Mouse (Mus musculus) ES-E14 (cell line): Measurements from ENCODE around the gene Tbx19. TPM values are rescaled to one million over a fixed set of nuclear protein-coding genes. Genes with fewer than 3 reads are reported as not detected.

Experiments used
- DNase-seq: peaks from one replicate; pipeline ENCODE4 v3.0.0-alpha.2; 2013; ENCODE audit warnings: low read depth, low spot score
- H3K27ac ChIP-seq: 2 replicates; pipeline ENCODE4 v1.5.1; 2012; ENCODE audit warnings: low read depth, mild to moderate bottlenecking, low read length, moderate library complexity, mixed read lengths; ENCODE audit not compliant: poor library complexity, insufficient read depth, severe bottlenecking
- H3K36me3 ChIP-seq: 2 replicates; pipeline ENCODE4 v1.6.1; 2012; ENCODE audit warnings: mild to moderate bottlenecking, low read length, moderate library complexity, mixed read lengths; ENCODE audit not compliant: control insufficient read depth, poor library complexity, insufficient read depth, severe bottlenecking
- H3K4me1 ChIP-seq, 2 experiments: fragments of 150-350 bp in 1 of 2; sonication (generic) in 1 of 2; 2 replicates each; pipeline ENCODE4 v1.6.1; 2012; ENCODE audit warnings: low read length in 2 of 2, mild to moderate bottlenecking in 1 of 2, mixed read lengths in 1 of 2; ENCODE audit not compliant: control insufficient read depth in 2 of 2, insufficient read depth in 2 of 2, poor library complexity in 1 of 2
- H3K4me3 ChIP-seq, 2 experiments: fragments of 150-350 bp in 1 of 2; sonication (generic) in 1 of 2; 2 replicates each; pipeline ENCODE4 v1.5.1; 2012; ENCODE audit warnings: low read length in 2 of 2, low read depth in 1 of 2, mild to moderate bottlenecking in 1 of 2, mixed read lengths in 1 of 2; ENCODE audit not compliant: insufficient read depth in 1 of 2, poor library complexity in 1 of 2, severe bottlenecking in 1 of 2
- H3K9ac ChIP-seq: 2 replicates; pipeline ENCODE4 v1.6.1; 2012; ENCODE audit warnings: low read depth, mild to moderate bottlenecking, low read length, mixed read lengths; ENCODE audit not compliant: poor library complexity, insufficient read depth, severe bottlenecking
- H3K9me3 ChIP-seq: fragments of 150-350 bp; sonication (generic); 2 replicates; pipeline ENCODE4 v1.6.1; 2012; ENCODE audit warnings: low read depth, mild to moderate bottlenecking, low read length; ENCODE audit not compliant: control insufficient read depth, insufficient read depth
- CHD2 ChIP-seq: IDR thresholded peaks from 2 replicates; pipeline ENCODE4 v1.6.1; 2014; ENCODE audit warnings: mild to moderate bottlenecking, low read depth, low read length, inconsistent platforms
- HCFC1 ChIP-seq: IDR thresholded peaks from 2 replicates; pipeline ENCODE4 v1.6.1; 2012; ENCODE audit warnings: low read length, inconsistent platforms, borderline replicate concordance; ENCODE audit not compliant: insufficient read depth
- MAFK ChIP-seq: IDR thresholded peaks from 2 replicates; pipeline ENCODE4 v1.6.1; 2014; ENCODE audit warnings: mild to moderate bottlenecking, low read depth, low read length, inconsistent platforms; ENCODE audit not compliant: insufficient read depth
- ZC3H11A ChIP-seq: IDR thresholded peaks from 2 replicates; pipeline ENCODE4 v1.6.1; 2012; ENCODE audit warnings: low read depth, mild to moderate bottlenecking, inconsistent platforms, low read length, borderline replicate concordance
- ZNF384 ChIP-seq: IDR thresholded peaks from 2 replicates; pipeline ENCODE4 v1.6.1; 2012; ENCODE audit warnings: low read depth, low read length, inconsistent platforms
- in situ Hi-C, 2 experiments: fragments of 600-800 bp; cut with MboI; formaldehyde crosslinking; loops; one replicate each; pipeline ENCODE4 v1.15.1; 2025; ENCODE audit warnings: low sequenced_read_pairs in 2 of 2, inconsistent platforms in 1 of 2; ENCODE audit not compliant: unreplicated experiment in 2 of 2
- total RNA-seq: library from RNA; depleted of rRNA; stranded (reverse); fragments of 300-350 nt; gene quantifications from 2 replicates; pipeline ENCODE4 v1.2.3, GENCODE M21; 2012; rRNA removed

Tbx19 gene
- total RNA-seq, result not detected in 2 replicates

DNA sequence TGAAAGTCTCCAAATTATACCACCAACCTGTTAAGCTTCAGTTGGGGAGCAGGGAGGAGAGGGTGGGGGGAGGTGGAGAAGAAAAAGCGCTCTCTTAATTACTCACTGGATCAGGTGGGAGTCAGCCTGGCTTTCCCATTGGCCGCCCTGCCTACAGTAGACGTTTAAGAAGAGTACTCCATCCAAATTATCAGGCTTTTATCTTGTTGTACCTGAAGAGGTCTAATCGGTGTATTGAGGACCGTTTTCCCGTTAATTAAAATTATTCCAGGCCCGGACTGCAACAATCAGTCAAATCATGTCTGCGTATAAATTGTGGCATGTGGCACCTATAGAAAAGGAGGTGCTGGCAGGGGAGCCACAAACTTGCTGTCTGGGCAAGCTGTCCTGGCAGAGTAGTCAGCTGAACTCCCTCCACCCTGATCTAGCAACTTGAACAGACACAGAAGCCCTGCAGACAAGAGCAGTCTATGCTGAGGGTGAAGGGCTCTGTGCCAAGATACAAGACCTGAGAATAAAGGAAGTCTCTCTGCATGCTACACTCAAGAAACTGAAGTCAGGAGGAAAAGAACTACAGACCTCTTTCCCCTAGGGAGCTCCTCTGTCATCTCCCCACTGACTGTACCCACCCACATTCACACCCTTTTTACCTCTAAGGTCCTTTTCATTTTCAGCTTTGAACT lies at the start of gene Tbx19:
TSS of gene Tbx19 (minus strand) at position 51 of the 683 bp plus-strand sequence.
- Histone ChIP-seq H3K4me3 (no peak within 1 kb of the TSS), H3K27ac (no peak within 1 kb of the TSS), H3K36me3 (no peaks in the 10 kb centered on the region), H3K4me1 (no peaks in the 10 kb centered on the region), H3K9me3 (no peaks in the 10 kb centered on the region), H3K9ac (no peak within 1 kb of the TSS)
- no peak for DNase-seq
- in situ Hi-C loops, result no loop called here
- TF ChIP-seq ZNF384, result no peak
- TF ChIP-seq CHD2, result no peak
- TF ChIP-seq MAFK, result no peak

DNA sequence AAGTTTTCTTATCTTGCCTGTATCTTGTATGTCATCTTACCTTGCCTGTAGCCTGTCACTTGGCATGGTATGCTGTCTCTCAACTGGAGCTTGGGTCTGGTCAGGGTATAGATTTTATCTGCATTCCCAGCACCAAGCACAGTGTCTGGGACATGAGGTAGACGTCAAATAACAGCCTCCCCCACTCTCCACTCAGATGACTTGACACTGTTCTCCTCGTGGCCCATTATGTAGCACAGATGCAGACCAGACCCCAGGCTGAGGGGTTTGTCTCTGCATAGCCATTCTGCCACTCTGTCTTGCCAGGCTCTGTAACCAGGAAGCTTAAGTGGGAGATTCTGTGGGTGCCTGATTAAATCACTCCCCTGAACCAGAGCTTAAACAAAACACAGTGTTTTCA lies 45.0 kb upstream of the Tbx19 start:
- no peaks in the 10 kb centered on the region for H3K9me3 ChIP-seq
- H3K4me3 ChIP-seq, result no peak overlapping the region
- H3K4me1 ChIP-seq, result no peaks in the 10 kb centered on the region
- no peak for TF ChIP-seq ZNF384
- no peak for TF ChIP-seq ZC3H11A
- no peak for TF ChIP-seq HCFC1
- no peak for TF ChIP-seq MAFK
- TF ChIP-seq CHD2, result no peak
- no peak overlapping the region for H3K27ac ChIP-seq
- no peak for DNase-seq
- no peaks in the 10 kb centered on the region for H3K36me3 ChIP-seq
- in situ Hi-C loops, result no loop called here
- H3K9ac ChIP-seq, result no peak overlapping the region

DNA sequence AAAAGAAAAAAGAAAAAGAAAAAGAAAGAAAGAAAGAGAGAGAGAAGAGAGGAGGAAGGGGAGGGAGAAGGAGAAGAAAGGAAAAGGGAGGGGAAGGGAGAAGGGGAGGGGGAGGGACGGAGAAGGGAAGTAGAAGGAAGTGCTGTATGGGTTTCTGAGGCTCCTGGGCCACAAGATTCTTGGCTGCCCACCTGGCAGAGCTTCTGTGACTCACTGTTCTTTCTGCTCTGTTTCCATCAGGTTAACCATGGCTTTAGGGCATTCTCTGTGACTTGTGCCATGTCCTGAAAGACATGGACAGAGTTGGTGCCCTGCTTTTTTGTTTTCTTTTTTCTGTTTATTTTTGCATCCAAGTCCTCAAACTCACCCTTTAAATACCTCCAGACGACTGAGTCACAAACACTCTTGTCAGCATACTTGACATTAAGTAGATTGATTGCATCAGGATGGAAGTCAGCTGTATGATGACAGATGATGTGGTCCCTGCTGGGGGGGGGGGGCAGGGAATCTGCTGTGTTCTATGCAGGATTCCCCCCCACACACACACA lies 43.0 kb upstream of the Tbx19 start:
- no peaks in the 10 kb centered on the region for H3K9me3 ChIP-seq
- H3K4me3 ChIP-seq, result no peak overlapping the region
- TF ChIP-seq MAFK (no peak), ZC3H11A (no peak), ZNF384 (no peak), HCFC1 (no peak), CHD2 (no peak)
- H3K36me3 ChIP-seq, result no peaks in the 10 kb centered on the region
- H3K9ac ChIP-seq, result no peak overlapping the region
- in situ Hi-C loops, result no loop called here
- no peak overlapping the region for H3K27ac ChIP-seq
- H3K4me1 ChIP-seq, result peaks cover 0 to 2% of the 10 kb centered on the region in 2 experiments; a peak in 1 of 4 replicates
- DNase-seq, result no peak

DNA sequence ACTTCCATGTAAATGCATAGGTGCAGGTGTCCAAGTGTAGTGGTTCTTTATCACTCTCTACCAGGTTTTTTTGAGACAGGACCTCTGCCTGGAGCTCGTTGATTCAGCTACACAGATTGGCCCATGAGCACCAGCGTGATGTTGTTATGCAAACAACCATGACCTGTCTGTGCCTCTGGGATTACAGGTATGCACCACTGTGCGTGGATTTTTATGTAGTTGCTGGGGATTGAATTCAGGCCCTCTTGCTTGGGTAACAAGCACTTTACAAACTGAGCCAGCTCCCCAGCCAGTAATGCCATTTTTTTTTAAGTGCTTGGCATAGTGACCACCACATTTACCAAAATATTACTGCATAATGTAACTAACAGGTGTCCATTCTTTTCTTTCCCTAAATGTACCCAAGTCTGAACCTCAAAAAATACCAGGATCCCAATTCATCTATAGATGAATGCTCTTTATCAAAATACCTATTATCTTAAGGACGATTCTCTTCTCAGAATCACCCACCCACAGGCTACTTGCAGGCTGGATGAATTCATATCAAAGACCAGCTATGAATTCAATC lies 41.0 kb upstream of the Tbx19 start:
- DNase-seq, result no peak
- peaks cover 0 to 4% of the 10 kb centered on the region in 2 experiments; a peak in 2 of 4 replicates for H3K4me1 ChIP-seq
- H3K4me3 ChIP-seq, result no peak overlapping the region
- in situ Hi-C loops, result no loop called here
- no peak overlapping the region for H3K9ac ChIP-seq
- TF ChIP-seq HCFC1 (no peak), MAFK (no peak), ZNF384 (no peak), ZC3H11A (no peak), CHD2 (no peak)
- no peaks in the 10 kb centered on the region for H3K36me3 ChIP-seq
- H3K9me3 ChIP-seq, result no peaks in the 10 kb centered on the region
- H3K27ac ChIP-seq, result no peak overlapping the region

DNA sequence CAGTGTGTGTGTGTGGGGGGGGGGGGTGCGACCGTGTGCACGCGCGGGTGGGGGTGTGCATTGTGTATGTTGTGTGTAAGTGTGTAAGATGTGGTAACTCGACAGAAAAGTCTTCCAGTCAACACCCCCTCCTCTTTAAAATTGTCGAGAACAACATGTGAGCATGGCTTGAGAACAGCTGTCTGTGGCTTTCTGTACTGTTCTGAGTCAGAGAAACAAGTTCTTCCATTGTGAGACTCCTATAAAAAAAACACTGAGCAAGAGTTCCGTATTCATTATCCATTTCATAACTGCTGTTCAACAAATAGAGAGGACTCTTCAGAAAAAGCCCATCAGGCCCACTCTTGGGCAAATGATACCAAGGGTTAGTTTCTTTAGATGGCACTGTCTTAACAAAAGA lies 40.2 kb upstream of the Tbx19 start:
- no peaks in the 10 kb centered on the region for H3K36me3 ChIP-seq
- TF ChIP-seq MAFK, result no peak
- no peak for TF ChIP-seq HCFC1
- TF ChIP-seq CHD2, result no peak
- no peak for TF ChIP-seq ZNF384
- no peak for TF ChIP-seq ZC3H11A
- no peaks in the 10 kb centered on the region for H3K9me3 ChIP-seq
- no peak overlapping the region for H3K27ac ChIP-seq
- H3K4me3 ChIP-seq, result no peak overlapping the region
- in situ Hi-C loops, result no loop called here
- peaks cover 0 to 4% of the 10 kb centered on the region in 2 experiments; a peak in 2 of 4 replicates for H3K4me1 ChIP-seq
- H3K9ac ChIP-seq, result no peak overlapping the region
- DNase-seq, result no peak
